Mouse (Mus musculus) ovary, postnatal 36 days (tissue): ENCODE data around the gene Spag9.
"Not testable (repeated sequence)": the region's sequence is repeated elsewhere in the genome, so short reads cannot be mapped to it uniquely, and the experiment has no call there.

Experiments used
- DNase-seq: peaks from one replicate; pipeline ENCODE4 v3.0.0; 2022; ENCODE audit warnings: low spot score, mixed read lengths

Gene Spag9

DNA sequence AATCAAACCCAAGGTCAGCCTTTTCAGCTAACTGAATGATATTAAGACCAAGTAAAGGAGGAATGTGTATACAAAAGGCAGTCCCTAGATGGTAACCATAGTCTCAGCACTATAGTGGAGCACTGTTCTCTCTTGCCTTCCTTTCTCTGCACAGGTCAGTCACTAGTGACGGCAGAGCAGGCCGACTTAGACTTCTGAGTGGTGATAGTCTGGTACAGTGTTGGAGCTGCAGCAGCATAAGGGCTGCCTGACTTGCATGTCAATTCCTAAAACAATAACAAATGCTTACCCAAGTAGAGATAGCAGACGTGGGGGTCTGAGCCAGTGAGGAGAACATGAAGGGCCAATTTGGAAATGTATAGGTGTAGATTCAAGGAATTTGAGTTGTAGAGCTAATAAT is 58.3 kb downstream of the Spag9 start:
- DNase-seq = no peak

DNA sequence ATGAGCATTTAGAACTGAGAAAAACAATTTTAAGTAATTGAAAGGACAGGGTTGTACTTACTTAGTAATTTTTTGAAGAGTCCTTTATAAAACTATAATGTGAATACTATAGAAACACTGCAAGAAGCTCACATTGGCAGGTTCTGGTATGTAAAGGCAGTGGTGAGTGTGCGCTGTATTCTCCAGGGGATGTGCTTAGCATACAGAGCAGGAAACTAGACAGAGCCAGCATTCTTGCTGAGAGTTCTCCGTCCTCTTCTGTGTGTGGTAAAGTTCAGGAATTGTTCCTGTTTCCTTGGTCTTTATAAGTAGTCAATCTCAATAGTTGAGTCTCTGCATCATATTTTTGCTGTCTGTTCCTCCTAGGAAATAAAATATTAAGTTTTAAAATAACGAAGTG is 59.0 kb downstream of the Spag9 start:
- no peak for DNase-seq

DNA sequence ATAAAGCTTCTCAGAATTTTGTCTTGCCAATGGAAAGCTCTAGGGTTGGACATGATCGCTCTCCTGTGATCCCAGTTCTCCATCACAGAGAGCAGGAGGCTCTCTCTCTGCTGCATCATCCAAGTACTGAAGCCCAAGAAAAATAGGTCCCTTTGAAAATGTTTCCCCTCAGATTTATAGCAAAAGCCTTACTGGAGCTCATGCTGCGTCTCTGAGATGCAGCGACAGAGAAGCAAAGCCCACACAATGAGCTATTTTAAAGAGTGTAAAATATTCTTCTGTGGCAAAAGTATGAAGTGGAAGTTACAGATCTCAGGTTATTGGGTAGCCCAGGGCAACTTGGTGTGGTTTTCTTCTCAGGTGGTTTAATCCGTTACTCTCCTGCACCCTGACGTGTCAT is 68.0 kb downstream of the Spag9 start:
- no peak for DNase-seq

GRCm38 (mm10) chr11:94070455-94070854 is 74.6 kb downstream of the Spag9 start:
- DNase-seq = no peak

- no peak for DNase-seq
Observed at GRCm38 (mm10) chr11:94073283-94073682, 77.4 kb downstream of the Spag9 start.

- not testable (repeated sequence) for DNase-seq
Observed at GRCm38 (mm10) chr11:94086966-94087365, 91.1 kb downstream of the Spag9 start.

DNA sequence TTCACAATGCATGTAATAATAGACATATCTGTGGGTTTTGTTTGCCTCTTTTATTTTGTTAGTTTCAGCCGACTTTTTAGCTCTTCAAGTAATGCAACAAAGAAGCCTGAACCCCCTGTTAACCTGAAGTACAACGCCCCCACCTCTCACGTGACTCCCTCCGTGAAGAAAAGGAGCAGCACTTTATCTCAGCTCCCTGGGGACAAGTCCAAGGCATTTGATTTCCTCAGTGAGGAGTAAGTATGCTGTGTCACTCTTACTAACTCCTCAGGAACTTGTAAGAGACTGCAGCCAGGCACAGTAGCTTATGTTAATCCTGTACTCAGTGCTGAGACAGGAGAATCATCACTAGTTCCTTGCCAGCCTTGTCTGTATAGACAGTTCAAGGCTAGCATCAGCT is 94.6 kb downstream of the Spag9 start:
- DNase-seq = no peak

- no peak for DNase-seq
Observed at GRCm38 (mm10) chr11:94097489-94097888, 101.6 kb downstream of the Spag9 start.

GRCm38 (mm10) chr11:94098840-94099239 is 102.9 kb downstream of the Spag9 start:
- no peak for DNase-seq

GRCm38 (mm10) chr11:94113795-94114194 is 117.9 kb downstream of the Spag9 start:
- no peak for DNase-seq

- no peak for DNase-seq
Observed at GRCm38 (mm10) chr11:94115408-94115807, 119.5 kb downstream of the Spag9 start.

DNA sequence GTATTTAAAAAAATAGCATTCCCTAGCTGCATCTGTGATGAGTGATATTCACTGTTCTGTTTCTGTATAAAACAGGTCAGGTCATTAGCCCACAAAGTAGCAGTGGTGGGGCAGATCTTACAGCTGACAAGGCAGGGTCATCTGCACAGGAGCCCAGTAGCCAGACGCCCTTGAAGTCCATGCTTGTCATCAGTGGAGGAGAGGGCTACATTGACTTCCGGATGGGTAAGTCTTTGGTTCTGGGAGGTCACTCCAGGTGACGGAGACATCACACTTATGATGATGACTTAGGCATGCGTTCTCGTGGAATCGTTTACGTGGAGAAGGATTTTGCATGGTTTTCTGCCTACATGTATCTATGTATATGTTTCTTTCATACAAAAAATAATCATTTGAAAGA is 120.8 kb downstream of the Spag9 start:
- DNase-seq = no peak

DNA sequence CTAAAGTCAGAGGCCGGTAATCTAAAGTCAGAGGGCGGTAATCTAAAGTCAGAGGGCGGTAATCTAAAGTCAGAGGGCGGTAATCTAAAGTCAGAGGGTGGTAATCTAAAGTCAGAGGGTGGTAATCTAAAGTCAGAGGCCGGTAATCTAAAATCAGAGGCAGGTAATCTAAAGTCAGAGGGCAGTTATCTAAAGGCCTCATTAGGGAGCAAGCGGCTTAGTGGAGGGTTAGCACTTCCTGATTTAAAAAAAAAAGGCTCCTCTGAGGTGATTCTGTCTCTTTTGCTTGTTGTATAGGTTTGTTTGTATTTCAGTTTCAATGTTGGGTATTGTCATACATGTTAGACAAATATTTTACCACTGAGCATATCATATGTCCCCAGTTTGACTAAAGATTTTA is 121.9 kb downstream of the Spag9 start:
- no peak for DNase-seq

DNA sequence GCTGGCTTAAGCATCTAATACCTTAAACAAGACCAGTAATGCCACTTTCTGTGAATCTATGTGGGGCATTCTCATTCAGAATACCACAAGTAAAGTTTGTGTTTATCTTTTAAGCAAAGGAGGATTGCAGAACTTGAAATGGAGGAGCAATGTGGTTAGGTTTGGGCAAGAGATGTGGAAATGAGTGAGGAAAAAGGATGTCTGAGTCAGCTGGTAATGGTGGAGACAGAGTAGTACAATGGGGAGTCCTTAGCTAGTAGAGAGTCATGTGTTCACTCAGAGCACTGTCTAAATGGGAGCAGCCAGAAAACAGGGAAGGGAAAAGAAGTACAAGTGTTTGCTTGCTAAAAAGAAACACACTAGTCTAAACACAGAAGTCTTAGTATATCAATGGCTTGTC is 122.7 kb downstream of the Spag9 start:
- DNase-seq = no peak

- no peak for DNase-seq
Observed at GRCm38 (mm10) chr11:94120690-94121089, 124.8 kb downstream of the Spag9 start.

GRCm38 (mm10) chr11:94121501-94121900 is 125.6 kb downstream of the Spag9 start:
- no peak for DNase-seq

DNA sequence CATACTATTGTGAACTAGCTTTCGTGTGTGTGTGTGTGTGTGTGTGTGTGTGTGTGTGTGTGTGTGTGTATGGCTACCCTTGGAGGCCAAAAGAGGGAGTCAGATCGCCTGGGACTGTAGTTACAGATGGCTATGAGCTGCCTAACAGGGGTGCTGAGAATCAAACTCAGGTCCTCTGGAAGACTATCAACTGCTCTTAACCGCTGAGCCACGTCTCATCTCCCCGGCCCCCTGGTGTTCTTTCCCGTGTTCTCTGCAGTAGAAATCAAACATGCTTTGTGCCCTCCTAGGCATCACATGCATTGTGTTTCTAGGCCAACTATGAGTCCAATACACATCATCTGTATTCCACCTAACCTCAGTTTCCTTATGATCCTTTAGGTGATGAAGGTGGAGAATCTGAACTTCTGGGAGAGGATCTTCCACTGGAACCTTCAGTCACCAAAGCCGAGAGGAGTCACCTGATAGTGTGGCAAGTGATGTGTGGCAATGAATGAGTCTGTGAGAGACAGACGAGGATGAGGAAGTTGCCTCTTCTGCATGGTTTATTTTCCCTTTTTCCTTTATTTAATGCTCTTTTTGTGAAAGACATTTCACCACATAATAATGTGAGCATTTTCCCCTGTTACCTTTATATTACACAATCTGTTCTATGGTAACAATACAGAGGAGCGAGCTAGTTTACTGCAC is 126.6 kb downstream of the Spag9 start:
- no peak for DNase-seq

GRCm38 (mm10) chr11:94126701-94127100 is 130.8 kb downstream of the Spag9 start:
- no peak for DNase-seq

GRCm38 (mm10) chr11:94127966-94128365 is 132.1 kb downstream of the Spag9 start:
- DNase-seq = peak; percentile 62

- no peak for DNase-seq
Observed at GRCm38 (mm10) chr11:94128506-94128905, 132.6 kb downstream of the Spag9 start.

GRCm38 (mm10) chr11:94129261-94130059 is 133.6 kb downstream of the Spag9 start:
- DNase-seq = peak; percentile 52

DNA sequence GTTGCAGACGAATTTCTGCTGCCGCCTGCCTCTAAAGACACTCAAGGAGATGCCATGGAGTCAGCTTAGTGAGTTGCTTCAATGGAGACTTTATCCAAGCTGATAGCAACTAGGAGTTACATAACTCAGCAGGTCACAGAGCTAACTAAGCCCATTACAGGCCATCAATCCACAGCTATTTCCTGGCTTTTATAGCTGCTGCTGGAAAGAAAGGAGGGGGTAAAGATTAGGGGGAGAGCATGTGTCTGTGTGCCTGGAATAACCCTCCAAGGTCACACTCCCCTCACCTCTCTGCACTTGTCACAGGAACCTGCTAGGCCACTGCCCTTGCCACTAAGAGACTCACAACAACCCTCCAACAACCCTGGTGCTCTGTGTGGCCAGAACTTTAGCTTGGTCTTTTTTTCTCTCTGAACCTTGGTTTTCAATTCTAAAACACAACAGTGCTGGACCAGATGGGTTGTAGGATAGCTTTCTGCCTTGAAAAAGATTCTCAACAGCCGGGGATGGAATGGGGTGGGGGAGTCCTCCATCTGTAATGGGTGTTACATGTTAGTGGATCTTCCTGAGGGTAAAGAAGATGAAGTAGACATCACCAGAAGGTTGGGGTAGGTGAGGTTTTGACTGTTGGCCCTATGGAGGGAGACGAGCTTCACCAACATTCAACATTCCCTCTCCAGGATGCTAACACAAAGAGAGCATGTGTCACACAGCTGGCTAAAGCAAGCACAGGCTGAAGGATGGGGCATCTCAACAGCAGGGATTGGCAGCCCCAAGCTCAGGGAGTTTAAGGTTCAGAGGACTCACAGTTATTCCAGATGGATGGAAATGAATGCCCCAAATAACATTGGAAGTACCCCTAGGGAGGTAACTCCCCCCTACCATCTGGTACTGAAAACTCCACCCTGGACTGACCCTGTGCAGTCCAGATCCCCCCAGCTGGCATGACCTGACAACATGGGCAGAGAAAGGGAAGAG is 134.5 kb downstream of the Spag9 start:
- DNase-seq = no peak
